Mouse (Mus musculus) retina, adult 2 months (tissue): ENCODE results near the gene Rbm20.

Experiments used
- DNase-seq: peaks from one replicate; pipeline ENCODE4 v3.0.0-alpha.2; 2012; ENCODE audit warnings: low read depth, low spot score

Rbm20 gene

DNA sequence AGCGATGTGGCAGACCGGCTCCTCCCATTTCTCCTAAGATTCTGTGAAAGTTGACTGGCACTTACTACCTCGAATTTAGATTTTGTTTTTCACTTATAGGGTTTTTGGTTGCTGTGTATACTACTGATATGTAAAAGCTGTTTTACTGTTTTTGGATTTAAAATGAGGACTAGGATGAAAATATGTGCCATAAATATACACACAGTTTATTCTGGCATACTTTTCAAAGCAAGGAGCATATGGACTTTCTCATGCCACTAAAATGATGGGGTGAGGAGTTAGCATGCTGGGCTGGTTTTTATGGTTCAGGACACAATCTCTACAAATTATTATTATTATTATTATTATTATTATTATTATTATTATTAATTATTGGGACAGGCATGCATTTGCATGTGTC lies 133.5 kb downstream of the Rbm20 start:
- DNase-seq: no peak

DNA sequence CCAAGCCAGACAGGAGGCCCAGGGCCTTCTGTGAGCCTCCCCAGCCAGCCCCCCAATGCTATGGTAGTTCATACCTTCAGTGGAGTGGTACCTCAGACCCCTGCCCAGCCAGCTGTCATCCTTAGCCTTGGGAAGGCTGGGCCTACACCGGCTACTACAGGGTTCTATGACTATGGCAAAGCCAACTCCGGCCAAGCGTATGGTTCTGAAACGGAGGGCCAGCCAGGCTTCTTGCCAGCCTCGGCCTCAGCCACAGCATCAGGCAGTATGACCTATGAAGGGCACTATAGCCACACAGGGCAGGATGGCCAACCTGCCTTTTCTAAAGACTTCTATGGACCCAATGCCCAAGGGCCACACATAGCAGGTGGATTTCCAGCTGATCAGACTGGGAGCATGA lies 136.5 kb downstream of the Rbm20 start:
- DNase-seq: no peak

DNA sequence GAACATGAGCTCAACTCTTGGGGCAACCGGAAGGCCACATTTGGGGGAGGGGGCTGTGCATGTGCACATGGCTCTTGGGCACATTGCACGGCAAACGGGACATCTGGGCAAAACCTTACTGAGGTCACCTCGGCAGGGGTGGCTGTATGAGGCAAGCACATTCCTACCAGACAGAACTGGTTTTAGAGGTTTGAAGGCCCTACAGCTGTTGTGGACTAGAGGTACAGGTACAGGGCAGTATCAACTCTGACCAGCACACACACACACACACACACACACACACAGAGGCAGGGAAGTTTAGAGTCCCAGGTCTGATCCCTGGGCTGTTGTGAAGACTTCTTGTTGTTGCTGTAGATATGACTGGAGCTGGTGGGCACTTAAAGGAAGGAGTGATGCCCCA lies 138.6 kb downstream of the Rbm20 start:
- no peak for DNase-seq

DNA sequence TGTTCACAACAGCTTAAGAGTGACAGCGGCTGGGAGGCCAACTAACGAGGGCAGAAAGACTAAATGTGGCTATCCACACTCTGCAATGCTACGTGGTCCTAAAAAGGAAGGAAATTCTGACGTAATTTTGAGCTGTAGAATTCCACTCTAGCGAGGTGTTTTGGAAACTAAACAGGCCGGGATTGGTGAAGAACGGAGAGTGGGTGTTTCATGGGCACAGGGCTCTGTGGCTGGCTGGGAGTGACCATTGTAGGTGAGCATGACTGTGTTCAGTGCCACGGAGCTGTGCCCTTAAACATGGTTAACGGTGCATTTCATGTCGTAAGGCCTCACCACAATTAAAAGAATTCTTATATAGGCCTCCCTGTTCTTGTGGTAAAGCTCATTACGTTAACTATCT lies 139.1 kb downstream of the Rbm20 start:
- DNase-seq: no peak

DNA sequence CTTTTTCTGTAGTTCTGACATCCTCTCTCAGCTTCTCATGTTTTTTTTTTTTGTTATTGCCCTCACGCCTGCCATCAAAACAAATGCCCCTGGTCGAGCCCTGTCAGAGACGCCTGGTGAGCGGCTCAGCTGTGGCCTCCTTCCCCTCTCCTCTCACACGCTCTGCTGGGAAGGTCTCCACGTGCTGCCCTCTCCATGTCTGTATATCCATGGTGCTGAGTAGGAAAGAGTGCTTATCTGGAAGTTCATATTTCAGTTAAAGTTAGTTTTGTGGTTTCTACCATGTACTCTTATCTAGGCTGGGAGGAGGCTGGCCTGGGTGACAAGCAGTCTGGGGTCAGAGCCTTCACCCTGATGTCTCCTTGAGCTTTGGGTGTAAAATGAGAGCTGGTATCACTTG lies 142.2 kb downstream of the Rbm20 start:
- no peak for DNase-seq

DNA sequence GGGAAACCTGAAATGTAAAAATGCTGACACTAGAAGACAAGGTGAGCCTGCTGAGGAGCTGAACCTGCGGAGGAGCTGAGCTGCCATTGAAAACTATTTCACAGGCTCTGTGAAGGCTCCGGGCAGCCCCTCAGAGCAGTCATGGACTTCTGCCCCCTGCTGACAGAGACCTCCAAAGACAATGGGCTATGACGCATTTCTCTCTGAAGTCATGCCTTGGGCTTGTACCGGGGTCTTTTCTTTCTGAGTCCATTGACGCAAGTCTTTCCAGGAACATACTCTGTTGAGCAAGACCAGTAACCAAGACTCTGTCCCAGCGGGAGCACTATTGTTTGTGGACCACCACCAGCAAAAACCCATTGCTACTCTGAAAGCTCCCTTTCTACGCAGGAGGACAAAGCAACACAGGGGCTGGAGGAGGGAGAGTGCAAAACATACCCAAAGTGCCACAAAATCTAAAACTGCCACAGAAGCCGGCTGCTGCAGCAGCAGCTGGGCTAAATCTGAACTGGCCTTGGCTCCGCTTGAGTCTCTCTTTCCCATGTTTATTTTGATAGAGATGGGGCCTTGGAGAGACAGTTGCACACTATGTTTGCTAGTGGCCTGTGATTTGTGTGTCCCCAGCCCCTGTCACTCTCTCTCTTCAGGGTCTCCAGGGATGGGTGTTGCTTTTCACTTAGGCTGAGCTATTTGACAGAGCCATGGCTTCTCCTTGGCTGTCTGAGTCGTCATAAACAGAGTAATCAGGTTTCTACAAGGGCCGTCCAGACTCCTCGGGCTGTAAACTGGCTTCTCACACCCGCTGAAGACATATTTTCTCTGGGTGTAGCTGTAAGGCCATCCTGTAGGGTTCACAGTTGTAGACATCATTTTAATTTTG lies 144.4 kb downstream of the Rbm20 start:
- no peak for DNase-seq

DNA sequence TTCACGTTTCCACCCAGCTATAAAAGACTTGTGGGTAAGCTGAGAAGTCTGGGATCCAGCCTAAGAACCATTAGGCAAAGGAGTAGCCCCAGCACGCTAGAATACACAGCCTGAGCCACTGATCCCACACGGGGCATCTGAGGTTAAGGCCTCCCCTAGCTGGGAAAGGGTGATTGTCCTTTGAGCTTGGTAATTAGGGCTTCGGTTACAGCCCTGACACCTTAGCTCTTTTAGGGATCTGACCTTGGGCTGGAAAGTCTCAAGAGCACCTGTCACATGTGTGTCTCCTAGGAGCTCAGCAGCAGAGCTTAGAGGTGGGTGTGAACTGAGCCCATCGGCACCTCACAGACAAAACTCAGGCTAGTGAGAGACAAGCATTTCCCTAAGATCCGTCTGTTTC lies 146.7 kb downstream of the Rbm20 start:
- no peak for DNase-seq

DNA sequence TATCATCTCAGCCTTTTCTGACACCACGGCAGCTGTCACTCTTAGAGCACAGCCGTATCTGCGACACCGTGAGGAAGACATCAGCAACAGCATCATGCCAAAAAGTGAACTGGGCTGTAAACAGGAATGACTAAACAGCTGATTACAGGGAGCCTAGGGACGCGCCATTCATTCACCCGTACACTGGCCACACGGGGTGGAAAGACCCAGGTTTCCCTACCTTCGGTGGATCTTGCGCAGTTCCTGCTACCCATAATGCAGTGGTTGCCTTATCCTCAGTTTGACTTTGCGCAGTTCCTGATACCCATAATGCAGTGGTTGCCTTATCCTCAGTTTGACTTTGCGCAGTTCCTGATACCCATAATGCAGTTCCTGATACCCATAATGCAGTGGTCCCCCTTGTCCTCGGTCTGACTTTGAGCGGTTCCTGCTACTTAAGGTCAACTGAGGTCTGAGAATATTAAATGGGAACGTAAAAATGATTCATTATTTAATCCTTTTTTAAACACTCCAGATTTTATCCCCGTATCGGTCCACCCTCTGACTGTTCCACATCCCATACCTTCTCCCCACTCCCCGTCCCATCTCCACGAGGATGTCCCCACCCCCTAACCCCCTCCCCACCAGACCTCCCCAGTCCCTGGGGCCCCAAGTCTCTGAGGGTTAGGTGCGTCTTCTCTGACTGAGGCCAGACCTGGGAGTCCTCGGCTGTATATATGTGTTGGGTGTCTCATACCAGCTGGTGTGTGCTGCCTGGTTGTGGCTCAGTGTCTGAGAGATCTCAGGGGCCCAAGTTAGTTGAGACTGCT lies 148.0 kb downstream of the Rbm20 start:
- DNase-seq: no peak

DNA sequence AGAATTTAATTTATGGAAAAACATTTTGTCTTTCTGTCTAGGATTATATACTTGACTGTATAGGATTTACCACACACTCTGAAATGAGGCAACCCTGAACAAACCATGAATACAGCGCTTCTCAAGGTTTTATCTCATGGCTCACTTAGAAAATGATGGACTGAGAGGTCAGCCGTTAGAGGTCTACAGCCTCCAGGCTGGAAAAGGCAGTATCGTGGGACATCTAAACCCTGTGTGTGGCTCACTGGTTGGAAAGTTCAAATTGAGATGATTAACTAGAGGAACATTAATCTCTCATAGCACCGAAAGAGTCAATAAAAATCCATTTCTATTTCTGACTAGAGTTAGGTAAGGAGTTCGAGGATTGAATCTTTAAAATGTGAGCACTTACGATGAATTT lies 152.9 kb downstream of the Rbm20 start:
- no peak for DNase-seq

DNA sequence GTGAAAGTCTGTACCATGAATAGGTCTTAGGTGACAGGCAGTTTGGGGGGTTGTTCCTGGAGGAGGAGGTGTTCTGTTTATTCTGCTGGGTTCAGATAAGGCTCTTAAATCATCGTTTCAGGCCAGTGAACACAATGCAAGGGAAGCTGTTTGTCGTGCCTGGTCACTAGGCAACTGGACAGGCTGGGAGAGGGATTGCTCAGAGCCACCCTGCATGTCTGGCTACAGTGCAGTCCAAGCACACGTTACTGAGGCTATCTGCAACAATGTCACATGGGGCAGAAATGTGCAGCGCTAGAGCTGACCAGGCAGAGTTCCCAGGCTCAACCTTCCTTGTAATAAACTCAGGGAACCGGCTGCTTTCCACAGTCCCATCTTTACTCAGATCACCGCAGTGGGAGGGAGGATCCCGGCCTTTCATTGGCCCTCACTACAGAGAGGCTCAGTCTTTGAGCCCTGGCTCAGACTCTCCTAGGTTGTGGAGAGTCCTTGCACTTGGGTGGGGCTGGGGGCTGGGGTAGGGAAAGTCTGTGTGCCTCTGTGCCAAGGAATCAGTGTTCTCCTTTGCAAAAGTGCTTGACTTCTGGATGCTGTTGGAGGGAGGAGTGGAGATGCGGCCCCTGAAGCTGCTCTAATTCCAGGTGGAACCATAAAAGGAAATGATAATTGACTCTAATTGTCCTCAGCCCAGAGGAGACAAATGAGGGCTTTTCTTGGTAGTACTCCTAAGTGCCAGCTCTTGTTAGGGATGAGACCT lies 153.5 kb downstream of the Rbm20 start:
- DNase-seq: no peak

DNA sequence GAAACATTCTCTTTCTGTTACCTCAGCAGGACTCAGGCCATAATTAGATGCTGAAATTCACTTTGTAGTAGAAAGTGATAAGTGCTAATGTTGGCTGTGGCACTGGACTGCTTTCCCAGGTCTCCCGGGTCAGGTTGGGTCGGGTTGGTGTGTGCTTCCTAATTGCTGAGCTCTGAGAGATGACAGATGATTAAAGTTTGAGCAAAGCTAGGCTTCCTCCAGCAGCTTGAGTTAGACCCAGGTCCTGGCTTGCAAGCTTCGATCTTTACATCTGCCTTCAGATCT lies 154.0 kb downstream of the Rbm20 start:
- DNase-seq: no peak

DNA sequence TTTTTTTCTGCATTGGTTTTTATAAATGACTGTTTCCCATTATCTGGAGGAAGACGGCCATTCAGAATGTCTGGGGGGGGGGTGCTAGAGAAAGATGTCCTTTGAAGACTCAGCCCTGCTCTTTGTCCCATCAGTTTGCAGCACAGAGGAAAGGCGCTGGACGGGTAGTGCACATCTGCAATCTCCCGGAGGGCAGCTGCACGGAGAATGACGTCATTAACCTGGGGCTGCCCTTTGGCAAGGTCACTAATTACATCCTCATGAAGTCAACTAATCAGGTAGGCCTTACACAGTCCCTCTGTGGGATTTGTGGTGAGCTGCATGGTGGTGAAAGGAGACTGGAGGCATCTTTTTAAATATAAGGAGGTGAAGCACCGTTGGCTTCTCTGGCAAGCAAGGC lies 155.4 kb downstream of the Rbm20 start:
- DNase-seq: no peak

DNA sequence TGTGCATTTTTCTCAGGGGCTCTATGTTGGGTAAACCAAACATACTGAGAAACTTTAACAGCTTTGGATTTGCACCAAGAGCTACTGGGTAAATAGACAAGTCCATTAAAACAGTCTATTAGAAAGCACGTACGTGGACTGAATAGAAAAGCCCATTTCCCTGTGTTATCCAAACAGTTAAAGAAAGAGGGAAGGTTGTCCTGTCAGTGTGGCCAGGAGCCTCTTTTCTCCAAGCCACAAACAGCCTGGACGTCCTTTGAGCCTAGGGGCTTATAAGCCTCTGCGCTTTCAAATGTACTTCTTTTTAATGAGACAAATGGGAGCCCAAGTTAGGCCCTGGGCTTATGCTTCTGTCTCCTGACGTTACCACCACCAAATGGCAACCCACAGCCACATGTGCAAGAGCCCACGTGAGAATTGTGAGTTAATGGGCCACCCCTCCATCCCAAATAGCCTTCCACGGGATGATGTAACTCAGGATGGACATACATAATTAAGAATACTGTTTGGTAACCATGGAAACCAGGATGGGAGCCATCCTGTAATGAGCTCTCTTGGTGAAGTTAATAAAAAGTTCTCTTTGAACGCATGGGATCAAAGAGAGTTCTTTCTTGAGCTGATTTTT lies 156.8 kb downstream of the Rbm20 start:
- no peak for DNase-seq

DNA sequence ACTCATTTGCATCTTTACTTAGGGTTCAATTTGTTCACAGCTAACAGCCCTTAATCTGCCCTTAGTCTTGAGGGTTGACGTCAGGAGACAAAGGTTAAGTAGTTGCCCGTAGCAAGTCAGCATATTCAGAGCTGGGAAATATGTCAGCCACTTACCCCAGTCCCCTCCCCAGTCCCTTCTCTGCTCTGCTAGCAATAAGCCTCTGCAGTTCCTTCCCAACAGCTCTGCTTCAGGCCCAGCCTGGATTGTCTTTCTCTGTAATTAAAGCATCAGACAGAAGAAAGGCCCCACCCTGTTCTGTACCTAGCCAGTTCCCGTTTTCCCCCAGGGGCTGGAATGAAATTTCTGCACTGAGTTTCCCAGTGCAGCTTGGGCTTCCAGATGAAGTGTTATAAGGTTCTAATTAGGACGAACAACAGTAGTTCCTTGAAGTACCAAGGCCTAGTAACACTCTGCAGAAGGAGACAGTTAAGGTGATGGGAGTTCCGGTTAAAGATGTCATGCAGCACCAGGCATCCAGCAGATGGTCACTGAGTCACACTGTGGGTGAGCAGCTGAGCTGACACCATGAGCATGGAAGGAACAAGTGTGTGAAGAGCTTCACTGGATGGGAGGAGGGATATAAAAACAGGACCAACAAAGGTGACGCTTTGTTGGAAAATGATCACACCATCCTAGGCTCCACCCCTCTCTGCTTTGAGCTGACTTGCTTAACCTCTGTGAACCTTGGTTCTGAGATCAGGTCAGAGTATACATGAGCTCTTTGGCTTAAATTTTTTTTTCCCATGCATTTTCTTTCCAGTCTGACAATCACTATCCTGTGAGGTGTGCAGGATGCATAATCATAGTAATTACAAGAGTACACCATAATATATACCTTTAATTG lies 159.7 kb downstream of the Rbm20 start:
- DNase-seq: no peak

DNA sequence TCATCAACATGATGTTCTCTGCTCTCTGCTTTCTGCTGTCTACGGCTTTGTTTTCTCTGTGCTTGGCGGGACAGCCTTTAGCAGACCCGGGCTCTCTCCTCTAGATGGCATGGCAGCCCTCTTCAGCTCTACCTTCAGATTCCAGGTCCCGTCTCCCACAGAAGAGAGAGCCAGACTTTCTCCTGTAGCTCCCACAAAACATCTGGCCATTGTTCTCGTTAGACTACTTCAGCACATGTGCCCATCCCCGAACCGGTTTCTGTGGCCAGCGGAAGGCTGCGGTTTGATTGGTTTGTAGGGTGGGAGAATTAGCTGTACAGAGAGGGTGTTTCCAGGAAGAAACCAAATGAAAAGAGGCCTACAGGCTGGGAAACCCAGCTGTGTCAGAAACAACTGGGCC lies 161.7 kb downstream of the Rbm20 start:
- no peak for DNase-seq

DNA sequence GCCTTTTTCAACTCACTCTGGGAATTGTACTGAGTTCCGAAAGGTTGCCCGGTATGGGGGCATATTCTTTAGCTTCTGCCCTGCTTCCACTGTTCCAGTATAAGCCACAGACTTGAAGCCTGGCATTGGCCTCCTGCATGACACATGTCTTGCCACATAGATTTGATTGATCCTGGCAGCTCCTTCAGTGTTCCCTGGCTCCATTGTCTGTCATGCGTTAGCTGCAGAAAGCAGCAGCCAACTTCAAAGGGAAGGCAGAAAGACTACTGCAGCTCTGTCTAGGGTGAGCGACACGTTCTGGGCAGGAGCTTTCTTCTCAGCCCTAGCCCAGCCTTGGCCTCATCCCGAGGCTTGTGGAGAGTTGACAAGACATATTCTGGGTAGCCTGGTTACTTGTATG lies 162.7 kb downstream of the Rbm20 start:
- DNase-seq: no peak

DNA sequence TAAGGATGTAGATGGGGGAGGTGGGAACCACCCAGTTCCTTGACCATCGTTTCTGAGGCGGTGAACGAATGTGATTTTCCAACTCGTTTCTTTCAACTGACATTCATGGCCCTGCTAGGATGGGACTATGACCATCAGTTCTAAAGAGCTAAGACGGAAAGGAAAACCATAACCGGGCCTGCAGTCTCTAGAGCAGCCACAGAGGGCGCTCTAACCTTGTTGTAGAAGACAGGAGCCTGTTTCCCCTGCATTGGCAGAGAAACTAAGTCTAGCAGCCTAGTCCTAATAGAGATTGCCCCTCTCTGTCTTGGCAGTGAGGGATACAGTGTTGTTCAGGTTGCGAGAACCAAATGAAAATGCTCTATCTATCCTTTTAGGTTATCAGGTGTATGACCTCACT lies 164.8 kb downstream of the Rbm20 start:
- DNase-seq: no peak

DNA sequence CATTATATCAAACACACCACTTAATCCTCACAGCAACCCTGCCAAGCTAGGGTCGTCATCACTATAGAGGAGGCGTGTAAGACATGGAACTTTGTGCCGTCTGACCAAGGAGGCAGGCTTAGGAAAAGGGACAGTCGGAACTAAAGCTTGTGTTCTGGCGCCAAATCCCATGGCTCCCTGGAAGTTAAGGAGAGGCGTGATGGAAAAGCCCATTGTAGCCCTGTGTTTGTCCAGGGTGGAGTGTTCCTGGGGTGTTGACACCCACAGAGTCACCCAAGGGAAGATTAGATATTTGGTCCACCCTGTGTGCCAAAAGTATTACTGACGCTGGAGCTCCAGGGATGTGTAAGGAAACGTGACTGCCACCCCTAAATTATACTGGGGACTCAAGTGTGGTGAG lies 166.9 kb downstream of the Rbm20 start:
- no peak for DNase-seq

DNA sequence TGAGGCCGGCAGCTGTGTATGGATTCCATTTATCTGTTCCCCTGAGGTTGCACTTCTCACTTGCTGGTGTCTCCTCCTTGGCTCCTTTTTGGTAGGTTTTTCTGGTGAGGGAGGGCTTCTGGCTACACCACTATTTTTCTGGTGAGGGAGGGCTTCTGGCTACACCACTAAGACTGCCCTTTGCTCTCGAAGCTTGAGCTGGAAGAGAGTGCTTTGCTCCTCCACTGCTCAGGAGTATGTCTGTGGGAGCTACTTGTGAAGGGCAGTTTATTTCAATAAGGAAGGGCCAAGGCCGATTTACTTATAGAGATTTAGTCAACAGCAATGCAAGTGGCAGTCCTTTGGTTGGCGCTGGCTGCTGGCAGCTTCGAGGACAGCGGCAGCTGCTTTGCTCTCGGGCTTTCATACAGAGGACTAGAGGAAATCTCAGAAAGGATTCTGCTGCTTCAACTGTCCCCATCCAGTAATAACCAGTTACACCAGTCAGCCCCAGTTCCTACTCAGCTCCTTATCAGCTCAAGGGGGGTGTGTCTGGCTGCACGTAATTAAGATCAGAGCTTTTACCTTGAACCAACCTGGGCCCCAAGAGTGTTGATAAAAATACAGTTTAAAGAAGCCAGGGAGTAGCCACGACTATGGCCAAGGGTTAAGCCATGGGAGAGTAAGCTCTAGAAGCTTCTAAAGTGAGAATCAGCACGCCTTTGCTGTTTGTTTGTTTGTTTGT lies 171.3 kb downstream of the Rbm20 start:
- DNase-seq: no peak

DNA sequence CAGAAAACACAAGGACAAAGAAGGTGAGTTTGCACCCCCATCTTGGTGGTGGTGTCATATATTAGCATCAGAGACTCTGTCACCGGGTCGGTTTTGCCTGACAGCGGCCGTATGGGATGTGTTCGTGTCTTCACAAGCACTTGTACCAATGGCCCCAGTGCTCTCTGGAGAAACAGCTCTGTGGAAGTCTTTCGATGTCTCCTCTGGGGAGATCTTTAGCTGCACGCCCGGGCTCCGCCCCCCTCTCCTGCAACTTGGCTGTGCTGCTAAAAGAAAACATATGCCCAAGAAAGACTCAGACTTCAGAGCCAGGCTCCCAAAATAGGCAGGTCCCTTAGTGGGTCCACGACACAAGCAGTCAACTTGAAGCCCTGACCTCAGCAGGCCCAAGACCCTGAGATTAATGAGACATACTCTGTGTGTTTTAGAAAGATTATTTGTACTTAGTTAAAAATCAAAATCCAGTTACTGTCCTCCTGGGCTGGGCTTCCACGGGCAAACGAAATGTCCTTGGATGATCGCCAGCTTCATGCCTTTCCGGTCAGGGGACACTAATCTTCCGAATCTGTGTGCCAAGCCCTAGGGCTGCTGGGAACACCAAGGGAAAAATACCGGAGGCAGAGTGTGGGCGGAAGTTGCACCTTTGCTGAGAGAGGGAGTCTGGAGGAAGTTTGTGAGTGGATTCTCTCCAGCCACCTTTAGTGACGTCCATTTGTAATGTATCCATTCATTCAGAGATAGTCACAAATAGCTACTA lies 173.2 kb downstream of the Rbm20 start:
- peak; percentile 43 for DNase-seq
